Mouse (Mus musculus) heart, postnatal 4 days (tissue): Measurements from ENCODE around the gene Aamp. TPM values are rescaled to one million over a fixed set of nuclear protein-coding genes. Genes with fewer than 3 reads are reported as not detected.
"Not testable (repeated sequence)": the region's sequence is repeated elsewhere in the genome, so short reads cannot be mapped to it uniquely, and the experiment has no call there.

Source experiments
- DNase-seq: peaks from one replicate; pipeline ENCODE4 v3.0.0; 2021
- total RNA-seq, 2 experiments: library from RNA; stranded (reverse); gene quantifications; 2 replicates each; pipeline ENCODE4 v1.2.3; 2021

Aamp gene
- total RNA-seq, result 100 to 1,000 TPM; 103 to 105 TPM

DNA sequence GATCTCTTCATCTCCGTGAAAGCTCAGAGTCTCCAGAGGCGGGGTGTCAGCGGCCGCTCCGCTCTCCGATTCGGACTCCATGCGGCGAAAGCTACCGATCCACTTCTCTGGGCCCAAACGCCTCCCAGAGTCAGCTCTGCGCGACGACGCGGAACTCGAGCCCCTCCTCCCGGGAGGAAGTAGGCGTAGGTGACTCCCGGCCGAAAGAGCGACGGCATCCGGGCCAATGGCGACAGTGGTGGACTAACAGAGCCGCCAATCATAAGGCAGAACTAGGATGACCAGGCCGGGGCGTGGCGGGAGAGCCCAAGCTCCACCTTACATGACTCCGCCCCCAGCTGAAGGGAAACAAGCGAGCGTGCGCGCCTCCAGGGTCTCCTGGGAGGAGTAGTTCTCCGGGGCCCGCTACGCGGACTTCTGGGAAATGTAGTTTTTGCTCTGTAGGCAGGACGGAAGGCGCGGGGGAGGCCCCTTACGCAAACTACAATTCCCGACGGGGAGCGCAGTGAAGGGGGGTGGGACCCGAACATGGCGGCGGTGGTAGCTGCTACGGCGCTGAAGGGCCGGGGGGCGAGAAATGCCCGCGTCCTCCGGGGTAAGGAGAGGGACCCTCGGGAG, at the start of gene Aamp, which contains the start of gene Pnkd:
Aamp (minus strand) TSS at position 196 of the 618 bp plus-strand sequence.
Pnkd (plus strand) TSS at position 388 of the 618 bp plus-strand sequence.
- peak; percentile 100 for DNase-seq

DNA sequence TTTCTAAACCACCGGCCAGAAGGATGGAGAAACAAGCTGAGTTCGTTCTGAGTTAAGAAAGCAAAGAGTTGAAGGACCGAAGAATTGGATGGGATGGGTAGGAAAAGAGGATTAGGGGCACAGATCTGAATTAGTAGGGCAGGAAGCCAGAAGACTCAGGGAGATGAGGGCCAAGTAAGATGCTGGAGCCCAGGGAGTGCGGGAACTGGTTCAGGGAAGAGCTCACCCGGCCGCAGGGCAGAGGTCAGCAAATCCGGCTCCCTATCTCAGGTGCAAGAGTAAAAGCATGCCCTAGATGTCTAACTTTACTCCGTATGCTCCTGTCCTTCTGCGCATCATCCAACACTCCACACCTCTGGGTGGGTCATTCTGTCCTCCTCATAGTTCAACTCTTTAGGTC, 48.4 kb upstream of the Aamp start:
- no peak for DNase-seq

DNA sequence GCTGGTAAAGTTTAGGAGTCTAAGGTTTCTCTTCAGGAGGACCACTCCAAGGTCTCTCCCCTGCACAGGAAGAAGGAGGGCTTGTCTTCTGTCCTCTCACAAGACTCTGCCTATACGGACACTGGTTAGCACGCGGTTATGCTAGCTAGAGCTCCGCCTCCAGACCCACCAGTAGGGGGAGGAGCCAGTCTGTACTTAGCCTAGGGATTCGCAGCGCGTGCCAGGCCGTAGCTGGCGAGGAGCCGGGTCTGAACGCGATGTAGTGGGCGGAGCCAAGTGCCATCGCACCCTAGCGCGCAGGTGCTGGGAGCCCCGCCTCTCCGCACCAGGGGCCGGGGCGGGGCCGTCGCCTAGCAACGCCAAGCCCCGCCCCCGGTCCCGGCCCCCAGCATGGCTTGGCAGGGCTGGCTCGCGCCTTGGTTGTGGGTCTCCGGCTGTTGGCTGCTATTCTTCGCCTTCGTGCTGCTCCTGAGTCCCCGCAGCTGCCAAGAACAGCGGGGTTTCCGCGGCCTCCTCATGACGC, 47.8 kb upstream of the Aamp start:
- peak; percentile 98 for DNase-seq

DNA sequence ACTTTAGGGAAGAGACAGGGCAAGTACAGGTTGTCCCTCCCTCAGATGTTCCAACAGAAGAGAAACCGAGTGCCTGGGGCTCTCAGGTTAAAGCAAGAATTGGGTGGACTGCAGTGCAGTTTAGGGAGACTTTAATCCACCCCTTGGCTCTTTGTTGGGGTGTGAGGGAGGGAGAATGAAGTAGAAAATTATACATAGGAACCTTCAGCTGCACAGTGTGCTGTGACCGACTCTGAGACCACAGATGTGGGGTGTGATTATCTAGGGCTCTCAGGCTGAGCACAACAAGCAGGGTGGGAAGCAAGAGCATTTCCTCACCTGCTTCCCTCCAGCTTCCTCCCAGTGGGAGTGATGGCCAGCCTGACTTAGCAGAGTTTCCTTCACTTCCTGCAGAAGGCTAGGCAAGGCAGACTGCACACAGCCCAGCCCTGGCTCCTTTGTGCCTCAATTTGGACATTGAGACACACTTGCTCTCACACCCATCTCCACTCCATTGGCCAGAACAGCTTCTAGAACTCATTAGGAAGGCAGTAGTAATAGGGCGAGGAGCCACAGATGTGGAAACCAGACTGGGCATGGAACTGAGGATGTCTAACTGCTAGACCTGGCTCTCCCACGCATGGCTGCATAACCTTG, 46.6 kb upstream of the Aamp start:
- peak; percentile 49 for DNase-seq

DNA sequence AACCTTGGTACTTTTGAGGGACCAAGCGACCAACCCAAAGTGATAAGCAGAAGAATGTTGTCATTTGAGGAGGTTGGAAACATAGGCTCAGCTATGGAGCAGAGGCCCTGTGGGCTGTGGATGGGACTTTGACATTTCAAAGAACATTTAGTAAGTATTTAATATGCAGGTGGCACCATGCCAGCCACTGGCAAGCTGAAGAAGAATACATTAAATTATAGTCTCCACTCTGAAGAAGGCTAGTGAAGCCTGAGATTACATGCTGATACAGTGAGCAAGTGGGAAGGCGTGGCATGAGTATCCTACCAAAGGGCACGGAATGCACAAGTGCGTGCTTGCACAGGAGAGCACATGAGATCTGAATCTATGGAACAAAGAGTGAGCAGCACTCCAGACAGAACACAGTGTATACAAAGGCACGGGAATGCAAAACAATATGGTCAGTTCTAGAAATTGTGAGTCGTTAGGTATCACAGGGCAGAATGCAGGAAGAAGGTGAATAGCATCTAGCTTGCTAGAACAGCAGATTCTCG, 45.4 kb upstream of the Aamp start:
- DNase-seq, result no peak

DNA sequence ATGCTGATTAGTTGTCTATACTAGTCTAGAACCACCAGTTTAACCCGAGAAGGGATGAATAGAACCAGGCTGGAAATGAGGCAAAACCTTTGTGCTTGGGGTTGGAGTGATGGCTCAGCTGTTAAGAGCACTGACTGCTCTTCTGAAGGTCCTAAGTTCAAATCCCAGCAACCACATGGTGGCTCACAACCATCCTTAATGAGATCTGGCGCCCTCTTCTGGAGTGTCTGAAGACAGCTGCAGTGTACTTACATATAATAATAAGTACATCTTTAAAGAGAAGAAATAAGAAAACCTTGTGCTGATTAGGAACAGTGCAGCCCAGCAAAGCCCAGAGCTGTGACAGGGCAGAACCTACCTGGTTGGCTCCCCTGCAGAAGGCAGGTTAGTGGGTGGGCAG, 42.4 kb upstream of the Aamp start:
- not testable (repeated sequence) for DNase-seq

DNA sequence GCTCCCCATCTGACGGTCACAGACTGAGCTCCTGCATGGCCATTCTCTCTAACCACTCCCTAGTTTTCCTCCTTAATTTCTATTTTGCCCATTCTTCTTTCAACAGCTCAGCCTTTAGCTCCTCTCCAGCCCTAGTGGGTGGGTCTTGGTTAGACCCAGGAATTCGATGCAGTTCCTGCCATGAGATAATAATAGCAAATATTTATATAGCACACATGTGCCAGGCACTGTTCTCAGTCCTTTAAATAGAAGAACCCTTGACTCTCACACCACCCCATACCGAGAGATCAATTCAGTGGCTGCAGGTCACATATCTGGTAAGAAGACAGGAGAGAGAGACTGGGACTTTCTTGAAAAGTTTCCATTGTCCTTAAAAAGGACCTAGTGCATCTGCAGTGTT, 36.9 kb upstream of the Aamp start:
- DNase-seq, result no peak

DNA sequence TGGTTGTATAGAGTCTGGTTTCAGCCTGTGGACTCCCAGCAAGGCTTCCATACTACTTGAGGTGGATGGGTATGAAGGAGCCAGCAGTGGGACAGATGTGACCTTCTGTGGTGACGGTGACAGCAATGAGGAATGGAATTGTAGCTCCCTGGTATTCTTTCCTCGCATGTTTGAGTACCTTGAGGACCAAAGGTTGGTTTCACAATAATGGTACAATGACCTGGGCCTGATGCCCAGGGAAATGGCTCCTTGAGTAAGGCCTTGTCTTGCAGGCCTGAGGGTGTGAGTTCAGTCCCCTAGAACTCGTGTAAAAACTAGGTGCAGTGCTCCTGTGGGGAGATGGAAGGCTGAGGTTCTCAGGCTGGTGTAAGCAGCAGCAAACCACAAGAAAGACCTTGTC, 34.2 kb upstream of the Aamp start:
- no peak for DNase-seq

DNA sequence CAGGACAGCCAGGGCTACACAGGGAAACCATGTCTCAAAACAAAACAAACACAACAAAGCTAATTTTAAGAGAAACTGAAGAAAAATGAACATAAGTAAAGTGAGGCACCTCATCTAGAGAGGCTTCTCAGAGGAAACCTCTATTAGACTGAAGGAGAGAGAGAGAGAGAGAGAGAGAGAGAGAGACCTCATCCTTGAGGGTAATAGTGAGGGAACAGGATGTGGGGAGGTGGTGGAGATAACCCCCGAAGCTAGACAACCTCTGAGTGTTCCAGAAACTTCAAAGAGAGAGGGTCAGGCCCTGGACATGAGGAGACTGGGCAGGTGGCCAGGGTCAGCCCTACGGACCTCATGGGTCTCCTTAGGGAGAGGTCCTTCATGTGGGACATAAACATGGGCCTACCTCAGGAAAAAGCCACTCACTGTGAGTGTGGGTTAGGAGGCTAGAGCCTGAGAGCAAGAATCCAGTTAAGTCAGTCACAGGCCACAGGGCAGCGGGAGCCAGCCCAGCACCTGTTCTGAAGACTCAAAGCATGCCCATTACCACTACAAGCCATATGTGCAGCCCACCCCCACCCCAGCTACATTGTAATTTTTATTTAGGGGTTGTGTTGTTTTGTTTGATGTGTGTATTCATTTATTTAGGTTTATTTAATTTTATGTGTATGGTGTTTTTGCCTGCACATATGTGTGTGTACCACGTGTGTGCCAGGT, 31.7 kb upstream of the Aamp start:
- DNase-seq, result no peak

DNA sequence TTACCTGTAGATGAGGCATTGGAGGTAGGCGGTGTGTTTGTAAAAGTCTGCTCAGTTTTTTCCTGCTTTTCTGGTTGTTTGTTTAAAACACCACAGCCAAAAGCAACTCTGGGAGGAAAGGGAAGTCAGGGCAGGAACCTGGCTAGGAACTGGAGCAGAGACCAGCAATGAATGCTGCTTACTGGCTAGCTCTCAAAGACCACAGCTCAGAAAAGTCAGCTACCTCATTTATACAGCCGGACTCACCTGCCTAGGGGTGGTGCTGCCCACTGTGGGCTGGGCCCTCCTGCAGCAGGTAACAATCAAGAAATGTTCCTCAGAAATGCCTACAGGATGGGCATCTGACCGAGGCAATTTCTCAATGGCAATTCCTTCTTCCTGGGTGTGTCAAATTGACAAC, 30.3 kb upstream of the Aamp start:
- DNase-seq, result no peak

DNA sequence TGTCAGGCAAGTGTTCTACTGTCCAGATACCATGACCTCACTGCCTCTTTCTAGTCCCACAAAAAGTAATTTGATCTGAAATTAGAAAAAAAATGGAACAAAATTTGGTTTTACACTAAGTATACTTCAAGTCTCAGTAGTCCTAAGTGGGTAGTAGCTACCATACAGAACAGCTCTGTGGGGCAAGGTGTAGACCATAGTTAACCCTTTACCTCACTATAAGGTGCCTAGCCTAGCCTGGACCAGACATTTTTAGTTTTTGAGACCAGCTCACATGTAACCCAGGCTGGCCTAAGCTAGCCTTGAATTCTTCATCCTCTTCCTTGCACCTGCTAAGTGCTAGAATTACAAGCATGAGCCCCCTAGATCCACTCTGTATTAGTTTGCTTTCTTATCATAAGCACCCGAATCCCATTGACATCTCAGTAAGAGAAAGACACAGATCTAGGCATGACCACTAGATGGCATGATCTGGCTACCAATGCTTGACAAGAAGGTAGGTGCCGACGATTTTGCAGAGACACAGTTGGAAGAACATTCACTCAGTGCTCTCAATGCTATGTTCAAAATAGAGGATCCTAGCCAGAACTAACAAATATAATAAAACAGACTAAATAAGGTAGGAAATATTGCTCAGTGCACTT, 28.6 kb upstream of the Aamp start:
- DNase-seq, result peak; percentile 75

DNA sequence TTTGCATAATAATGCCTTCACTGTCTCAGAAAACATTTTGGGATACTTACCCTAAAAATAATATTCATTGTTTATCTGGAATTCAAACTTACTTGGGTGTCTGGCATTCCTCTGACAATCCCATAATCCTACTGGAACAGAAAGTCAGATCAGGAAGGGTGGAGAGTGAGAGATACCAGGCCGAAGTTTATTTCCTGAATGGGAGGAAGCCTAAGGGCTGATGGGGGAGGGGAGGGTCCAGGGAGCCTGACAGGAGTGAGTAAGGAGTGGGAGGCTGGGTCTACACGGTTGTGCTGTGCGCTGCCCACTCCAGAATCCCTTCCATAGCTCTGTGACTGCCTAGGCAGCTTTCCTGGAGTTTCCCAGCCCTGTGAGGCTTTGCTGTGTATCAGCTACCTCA, 25.2 kb upstream of the Aamp start:
- DNase-seq, result peak; percentile 55

DNA sequence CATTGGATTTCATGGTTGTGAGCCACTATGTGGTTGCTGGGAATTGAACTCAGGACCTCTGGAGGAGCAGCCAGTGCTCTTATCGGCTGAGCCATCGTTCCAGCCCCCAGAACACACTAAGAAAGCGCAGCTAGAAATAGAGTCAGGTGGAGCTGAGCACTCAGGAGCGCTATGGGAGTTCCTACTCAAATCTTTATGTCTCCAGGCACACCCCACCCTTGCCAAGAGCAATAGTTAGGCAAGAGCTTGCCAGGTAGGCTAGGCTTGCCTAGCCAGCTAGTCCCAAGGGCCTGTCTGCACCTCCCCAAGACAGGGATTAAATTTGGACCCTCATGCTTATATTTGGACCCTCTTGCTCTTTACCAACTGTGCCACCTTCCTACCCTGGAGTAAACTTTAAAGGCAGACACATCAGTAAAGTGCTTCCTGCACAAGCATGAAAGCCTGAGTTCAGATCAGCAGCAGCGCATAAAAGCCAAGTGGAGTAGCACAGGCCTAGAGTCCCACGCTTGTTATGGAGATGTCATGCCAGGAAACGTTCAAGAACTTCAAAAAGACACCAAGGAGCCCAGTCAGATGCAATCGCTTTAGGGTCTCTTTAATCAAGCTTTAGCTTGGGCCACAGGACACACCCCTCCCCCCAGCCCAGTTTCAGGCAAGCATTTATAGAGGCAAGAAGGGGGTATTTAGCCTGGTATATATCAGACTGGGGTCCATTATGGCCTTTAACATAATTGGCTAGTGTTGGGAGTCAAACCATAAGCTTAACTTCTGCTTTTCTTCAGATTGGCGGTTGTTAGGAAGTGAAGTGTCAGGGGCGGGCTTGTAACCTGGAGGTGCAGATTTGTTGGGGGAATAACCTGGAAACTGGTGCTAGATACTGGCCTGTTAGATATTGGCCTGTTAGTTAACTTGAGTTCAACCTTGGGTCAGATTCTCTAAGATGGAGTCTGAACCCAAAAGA, 23.7 kb upstream of the Aamp start:
- DNase-seq, result no peak

DNA sequence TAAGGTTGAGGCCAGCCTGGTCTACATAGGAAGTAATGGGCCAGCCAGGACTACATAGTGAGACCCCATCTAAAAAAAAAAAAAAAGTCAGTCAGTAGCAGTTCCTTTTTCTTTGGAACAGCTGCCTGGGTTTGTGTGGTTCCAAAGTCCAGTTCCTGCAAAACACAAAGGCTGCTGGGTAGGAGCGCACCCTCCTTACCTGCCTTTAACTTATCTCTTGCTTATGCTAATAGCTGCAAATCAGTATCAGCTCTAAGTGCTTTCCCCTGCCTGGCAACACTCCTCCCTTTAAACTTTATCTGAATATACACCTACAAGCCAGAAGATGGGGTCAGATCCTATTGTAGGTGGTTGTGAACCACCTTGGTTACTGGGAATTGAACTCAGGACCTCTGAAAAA, 22.6 kb upstream of the Aamp start:
- no peak for DNase-seq

DNA sequence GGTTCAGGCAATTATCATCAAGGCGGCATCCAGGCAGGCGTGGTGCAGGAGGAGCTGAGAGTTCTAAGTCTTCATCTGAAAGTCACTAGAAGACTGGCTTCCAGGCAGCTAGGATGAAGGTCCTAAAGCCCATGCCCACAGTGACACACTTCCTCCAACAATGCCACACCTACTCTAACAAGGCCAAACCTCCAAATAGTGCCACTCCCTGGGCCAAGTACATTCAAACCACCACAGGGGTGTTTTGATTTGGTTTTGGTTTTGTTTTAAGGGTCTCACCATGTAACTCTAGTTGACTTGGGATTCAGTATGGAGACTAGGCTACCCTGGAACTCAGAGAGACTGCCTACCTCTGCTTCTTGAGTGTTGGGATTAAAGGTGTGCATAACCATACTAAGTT, 21.0 kb upstream of the Aamp start, which contains the start of gene Tmbim1:
Tmbim1 (minus strand) TSS at position 101 of the 400 bp plus-strand sequence.
- DNase-seq, result no peak

DNA sequence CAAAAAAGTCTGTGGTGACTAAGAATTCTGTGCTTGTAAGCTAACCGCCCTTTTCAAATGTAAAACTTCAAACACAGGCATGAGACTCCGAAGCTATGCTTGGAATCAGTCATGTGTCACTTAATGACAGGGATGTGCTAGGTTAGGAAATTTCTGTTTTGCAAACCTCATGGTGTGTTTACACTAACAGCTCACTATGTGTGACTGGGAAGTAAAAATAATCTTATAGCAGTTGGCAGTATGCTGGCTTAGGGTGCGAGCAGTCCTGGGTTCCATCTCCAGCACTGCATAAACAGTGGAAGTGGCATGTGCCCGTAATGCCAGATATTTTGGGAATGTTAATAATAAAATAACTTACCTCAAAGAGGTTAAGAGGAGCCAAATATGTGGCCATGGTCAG, 20.4 kb upstream of the Aamp start:
- no peak for DNase-seq

DNA sequence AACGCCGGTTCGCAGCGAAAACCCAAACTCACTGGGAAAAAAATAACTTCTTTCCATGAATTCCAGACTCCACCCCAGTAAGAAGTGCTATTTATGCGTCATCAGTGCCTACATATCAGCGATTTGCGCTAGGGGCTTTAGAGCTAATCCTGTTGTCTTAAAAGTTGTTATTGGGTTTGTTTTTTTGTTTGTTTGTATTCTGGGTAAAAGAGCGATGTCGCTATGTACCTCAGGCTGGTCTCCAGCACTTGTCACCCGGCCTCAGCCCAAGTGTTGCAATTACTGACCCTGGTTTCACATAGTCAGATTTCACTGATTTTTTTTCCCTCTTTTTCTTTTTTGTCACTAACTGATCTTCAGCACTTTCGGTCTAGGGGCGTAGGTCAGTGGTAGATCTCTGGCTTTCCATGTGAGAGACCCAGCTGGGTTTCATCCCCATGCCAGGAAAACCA, 19.8 kb upstream of the Aamp start:
- DNase-seq, result no peak

DNA sequence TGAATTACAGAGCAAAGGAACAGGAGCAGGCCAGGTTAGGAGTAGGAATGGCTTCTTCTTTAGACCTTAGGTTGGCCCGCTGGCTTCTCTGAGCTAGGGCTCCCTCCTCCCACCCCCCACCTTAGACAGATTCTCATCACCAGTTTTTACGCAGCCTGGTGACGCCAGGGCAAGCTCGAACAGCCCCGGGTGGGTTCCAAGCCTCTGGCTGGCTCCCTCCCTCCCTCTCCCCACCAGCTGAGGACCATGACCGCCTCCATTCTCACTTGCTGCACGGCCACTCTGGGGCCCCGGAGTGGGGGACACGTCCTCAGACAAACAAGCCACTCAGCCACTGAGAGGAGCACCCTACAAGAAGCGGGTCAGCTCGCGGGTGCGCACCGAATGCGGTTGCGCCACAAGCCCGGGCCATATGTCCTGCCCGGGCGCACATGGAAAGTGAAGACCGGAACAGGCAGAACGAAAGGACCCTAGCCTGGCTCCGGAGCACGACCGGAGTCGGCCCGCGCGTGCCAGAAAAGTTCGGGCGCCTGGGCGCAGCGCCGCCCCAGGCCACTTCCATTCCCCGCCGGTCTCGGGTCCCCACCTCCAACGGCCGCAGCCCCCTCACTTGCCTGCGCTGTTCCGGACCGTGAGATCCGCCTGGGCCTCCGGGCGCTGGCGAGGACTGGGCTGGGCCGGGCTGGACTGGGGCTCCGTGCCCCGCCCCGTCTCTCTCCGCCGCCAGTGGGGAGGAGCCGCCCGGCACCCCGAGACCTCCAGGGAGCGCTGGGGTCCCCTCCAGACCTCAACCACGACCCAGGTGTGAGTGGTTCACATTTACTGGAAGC, 19.2 kb upstream of the Aamp start:
- peak; percentile 84 for DNase-seq

DNA sequence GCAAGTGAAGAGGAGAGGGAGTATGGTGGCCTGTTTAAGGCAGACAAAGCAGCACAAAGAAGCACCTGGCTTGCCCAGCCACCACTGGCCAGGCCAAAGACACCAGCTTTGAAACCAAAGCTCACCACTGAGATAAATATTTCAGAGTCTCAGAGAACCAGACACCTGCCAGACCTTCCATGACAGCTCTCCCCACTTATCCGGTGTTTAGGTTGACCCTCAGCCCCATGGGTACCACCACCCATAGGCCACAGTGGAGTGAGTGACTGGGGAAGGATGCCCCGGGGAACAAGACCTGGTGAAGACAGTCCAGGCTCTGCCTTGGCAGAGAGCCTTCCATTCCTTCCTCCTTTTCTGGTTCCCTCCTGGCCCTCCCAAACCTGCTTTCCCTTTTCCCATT, 18.3 kb upstream of the Aamp start:
- DNase-seq, result no peak

DNA sequence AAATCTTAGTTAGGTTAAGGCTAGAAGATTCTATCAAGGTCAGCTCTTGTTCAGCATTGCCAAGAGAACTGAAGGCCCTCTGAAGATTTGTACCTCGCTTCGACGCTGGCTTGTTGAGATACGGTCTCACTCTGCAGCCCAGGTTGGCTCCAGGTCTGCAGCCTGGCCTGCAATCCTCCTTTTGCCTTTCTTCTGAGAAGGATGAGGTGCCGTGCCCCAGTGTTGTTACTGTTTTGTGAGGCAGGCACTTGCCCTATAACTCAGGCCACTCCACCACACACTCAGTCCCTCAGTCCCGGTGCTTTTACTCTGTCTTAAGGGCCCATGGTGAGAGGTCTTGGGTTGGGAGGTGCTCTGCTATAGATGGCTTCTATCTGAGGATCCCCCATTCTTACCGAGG, 17.7 kb upstream of the Aamp start:
- DNase-seq, result no peak
